Mouse (Mus musculus) megakaryocyte, embryonic 14.5 days (primary cell): ENCODE results near the gene Slc35b3. TPM values are rescaled to one million over a fixed set of nuclear protein-coding genes. Genes with fewer than 3 reads are reported as not detected.

Experiments
- H3K27me3 ChIP-seq: replicated peaks from 2 replicates; pipeline ENCODE3; 2012; ENCODE audit warnings: inconsistent platforms
- H3K36me3 ChIP-seq: replicated peaks from 2 replicates; pipeline ENCODE3; 2012; ENCODE audit warnings: low read length, inconsistent platforms, mixed read lengths
- H3K4me1 ChIP-seq: 2 replicates; pipeline ENCODE4 v1.6.1; 2012; ENCODE audit warnings: inconsistent platforms
- H3K4me3 ChIP-seq: replicated peaks from 2 replicates; pipeline ENCODE3; 2012; ENCODE audit warnings: moderate library complexity, mild to moderate bottlenecking, inconsistent platforms
- H3K9me3 ChIP-seq: 2 replicates; pipeline ENCODE4 v1.6.1; 2012; ENCODE audit warnings: inconsistent platforms
- FLI1 ChIP-seq: IDR thresholded peaks from 2 replicates; pipeline ENCODE4 v1.6.1; 2012; ENCODE audit warnings: low read length, inconsistent platforms, mixed read lengths
- GATA1 ChIP-seq: IDR thresholded peaks from 3 replicates; pipeline ENCODE4 v1.6.1; 2012; ENCODE audit warnings: mixed read lengths, low read length, inconsistent platforms, borderline replicate concordance
- polyA plus RNA-seq: library from polyadenylated mRNA; stranded (reverse); fragments of >175 nt; gene quantifications from 2 replicates; pipeline ENCODE4 v1.2.3, GENCODE M21; 2012; ENCODE audit warnings: low replicate concordance; ENCODE audit not compliant: insufficient read depth

Gene Slc35b3
- polyA plus RNA-seq, 1 experiment: 13.6 TPM

- Histone ChIP-seq H3K4me1 (peaks cover 29% of the 10 kb centered on the region), H3K27me3 (peaks cover 2% of the 10 kb centered on the region), H3K36me3 (no peaks in the 10 kb centered on the region), H3K4me3 (no peak overlapping the region), H3K9me3 (0 out of 2 replicates have a peak, but pooled peaks cover 4% of the 10 kb centered on the region)
- TF ChIP-seq GATA1 (no peak), FLI1 (no peak)
Measured at GRCm38 (mm10) chr13:38976978-38977377, 16.3 kb upstream of the Slc35b3 start.

DNA sequence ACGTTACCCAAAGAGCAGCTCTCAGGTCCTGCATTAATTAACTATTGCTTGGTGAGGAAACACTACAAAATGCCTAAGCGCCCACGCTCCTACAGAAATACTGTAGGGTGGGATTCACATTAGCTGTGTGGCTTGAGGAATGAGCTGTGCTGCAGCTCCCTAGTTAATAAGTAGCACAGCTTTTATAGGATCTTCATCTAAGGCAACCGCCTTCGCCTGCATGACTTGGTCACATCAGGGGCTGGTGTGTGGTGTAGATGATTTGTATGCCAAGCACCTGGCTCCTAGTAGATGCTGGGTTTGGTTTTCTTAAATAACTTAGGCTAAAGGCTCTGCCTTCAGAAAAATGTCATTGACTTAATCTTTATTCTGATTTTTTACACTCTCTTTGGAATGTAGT lies 15.2 kb upstream of the Slc35b3 start:
- H3K27me3 ChIP-seq: peaks cover 2% of the 10 kb centered on the region
- H3K4me3 ChIP-seq: no peak overlapping the region
- H3K36me3 ChIP-seq: no peaks in the 10 kb centered on the region
- no peak for TF ChIP-seq FLI1
- H3K4me1 ChIP-seq: peaks cover 29% of the 10 kb centered on the region
- 0 out of 2 replicates have a peak, but pooled peaks cover 4% of the 10 kb centered on the region for H3K9me3 ChIP-seq

DNA sequence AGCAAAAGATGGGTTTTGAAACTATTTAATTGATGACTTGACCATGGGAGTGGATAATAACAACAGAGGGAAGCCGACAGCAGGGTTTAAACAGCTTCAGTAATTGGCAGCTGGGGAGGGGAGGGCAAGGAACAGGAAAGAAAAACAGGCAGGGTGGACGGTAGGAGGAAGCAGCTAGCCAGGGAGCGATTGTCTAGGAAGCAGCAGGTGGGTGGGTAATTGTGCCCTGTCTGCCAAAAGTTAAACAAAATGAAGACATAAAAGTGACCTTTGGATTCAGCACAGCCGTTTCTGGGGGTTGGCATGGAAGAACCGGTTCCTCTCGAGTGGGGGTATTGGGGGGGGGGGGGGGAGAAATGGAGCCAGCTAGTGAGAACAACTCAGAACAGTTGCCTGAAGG lies 11.9 kb upstream of the Slc35b3 start:
- 0 out of 2 replicates have a peak, but pooled peaks cover 4% of the 10 kb centered on the region for H3K9me3 ChIP-seq
- H3K4me3 ChIP-seq: no peak overlapping the region
- peaks cover 13% of the 10 kb centered on the region; the same call in 1 of the 2 replicates for H3K4me1 ChIP-seq
- no peaks in the 10 kb centered on the region for H3K36me3 ChIP-seq
- TF ChIP-seq GATA1 (no peak), FLI1 (no peak)
- peaks cover 2% of the 10 kb centered on the region for H3K27me3 ChIP-seq

GRCm38 (mm10) chr13:38971047-38971446 lies 10.4 kb upstream of the Slc35b3 start:
- TF ChIP-seq FLI1: no peak
- TF ChIP-seq GATA1: no peak
- H3K4me1 ChIP-seq: peaks cover 19% of the 10 kb centered on the region; the same call in 1 of the 2 replicates
- no peak overlapping the region for H3K4me3 ChIP-seq
- H3K9me3 ChIP-seq: no peaks in the 10 kb centered on the region
- no peaks in the 10 kb centered on the region for H3K36me3 ChIP-seq
- H3K27me3 ChIP-seq: peaks cover 2% of the 10 kb centered on the region

DNA sequence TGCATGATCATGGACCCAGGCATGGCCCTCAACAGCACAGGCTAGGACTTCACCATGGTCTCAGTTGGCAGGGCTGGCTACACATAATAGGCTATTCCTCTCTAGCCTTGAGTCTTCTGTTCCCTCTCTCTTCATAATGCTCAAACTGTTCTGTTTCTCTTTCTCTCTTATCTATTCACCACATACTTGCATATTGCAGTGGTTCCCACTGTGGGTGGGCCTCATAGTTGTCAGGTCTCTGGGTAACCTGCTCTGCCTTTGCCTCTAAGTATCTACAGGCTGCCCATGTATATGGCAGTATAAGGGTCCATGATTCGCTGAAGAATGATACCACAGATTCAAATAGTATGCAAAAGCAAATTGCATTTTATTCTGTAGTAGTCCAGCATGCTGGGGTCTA lies 6.8 kb upstream of the Slc35b3 start:
- TF ChIP-seq GATA1 (no peak), FLI1 (no peak)
- H3K9me3 ChIP-seq: no peaks in the 10 kb centered on the region
- peaks cover 4% of the 10 kb centered on the region for H3K27me3 ChIP-seq
- H3K36me3 ChIP-seq: no peaks in the 10 kb centered on the region
- H3K4me1 ChIP-seq: peaks cover 7% of the 10 kb centered on the region; the same call in 1 of the 2 replicates
- no peak overlapping the region for H3K4me3 ChIP-seq

DNA sequence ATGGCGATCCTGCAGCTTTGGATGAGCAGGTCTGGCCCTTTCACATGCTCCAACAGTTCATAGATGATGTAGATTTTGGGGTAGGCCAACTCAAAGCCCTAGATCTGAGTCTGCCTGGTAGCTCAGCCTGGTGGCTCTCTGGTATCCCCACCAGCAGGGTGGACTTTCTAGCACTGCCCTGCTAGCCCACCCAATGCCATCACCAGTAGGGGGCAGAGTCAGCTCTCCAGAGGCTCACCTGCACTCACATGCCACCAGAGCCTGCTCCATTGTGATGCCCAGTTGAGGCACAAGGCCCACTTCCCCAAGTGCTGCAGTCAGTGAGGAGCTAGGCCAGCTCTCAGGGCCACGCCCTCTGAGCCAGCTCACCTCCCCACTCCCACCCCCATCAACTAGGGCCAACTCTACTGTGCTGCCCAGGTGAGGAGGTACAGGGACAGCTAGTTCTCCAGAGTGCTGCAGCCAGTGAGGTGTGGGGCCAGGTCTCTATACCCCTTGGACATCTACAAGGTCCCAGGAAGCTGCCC lies 6.3 kb upstream of the Slc35b3 start:
- Histone ChIP-seq H3K9me3 (no peaks in the 10 kb centered on the region), H3K4me1 (peaks cover 11% of the 10 kb centered on the region), H3K27me3 (peaks cover 4% of the 10 kb centered on the region), H3K36me3 (no peaks in the 10 kb centered on the region), H3K4me3 (peak overlapping the region; percentile 25)
- TF ChIP-seq GATA1 (no peak), FLI1 (no peak)

- Histone ChIP-seq H3K4me3 (no peak overlapping the region), H3K9me3 (no peaks in the 10 kb centered on the region), H3K27me3 (peaks cover 4% of the 10 kb centered on the region), H3K36me3 (no peaks in the 10 kb centered on the region), H3K4me1 (peaks cover 42% of the 10 kb centered on the region)
- no peak for TF ChIP-seq FLI1
- no peak for TF ChIP-seq GATA1
Measured at GRCm38 (mm10) chr13:38962771-38963170, 2.1 kb upstream of the Slc35b3 start.

DNA sequence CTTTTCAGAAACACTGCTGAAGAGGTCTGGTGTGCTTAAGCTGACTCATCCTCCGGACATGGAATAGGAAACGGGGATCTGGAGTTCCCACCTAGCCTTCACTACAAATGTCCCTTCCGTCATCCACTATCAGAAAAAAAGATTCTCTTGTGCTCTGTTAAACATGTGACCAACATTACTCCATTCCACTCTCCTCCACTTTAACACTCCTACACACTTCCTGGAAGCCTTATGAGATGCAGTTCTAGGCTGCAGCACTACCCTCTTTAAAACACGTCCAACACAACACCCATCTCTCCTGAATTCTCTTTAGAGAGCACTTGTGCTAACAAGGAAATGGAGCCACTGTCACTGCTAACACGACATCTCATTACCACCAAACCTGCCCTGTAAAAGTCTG lies 2.6 kb downstream of the Slc35b3 start:
- Histone ChIP-seq H3K4me3 (peak overlapping the region; percentile 86), H3K4me1 (peaks cover 68% of the 10 kb centered on the region), H3K36me3 (peaks cover 40% of the 10 kb centered on the region), H3K27me3 (no peaks in the 10 kb centered on the region), H3K9me3 (no peaks in the 10 kb centered on the region)
- TF ChIP-seq FLI1 (no peak), GATA1 (no peak)

GRCm38 (mm10) chr13:38946296-38947012 lies 14.2 kb downstream of the Slc35b3 start:
- Histone ChIP-seq H3K36me3 (peaks cover 95% of the 10 kb centered on the region), H3K4me3 (peak overlapping the region; percentile 44), H3K9me3 (no peaks in the 10 kb centered on the region)

GRCm38 (mm10) chr13:38945767-38946166 lies 14.9 kb downstream of the Slc35b3 start:
- no peak for TF ChIP-seq FLI1
- TF ChIP-seq GATA1: no peak
- Histone ChIP-seq H3K36me3 (peaks cover 96% of the 10 kb centered on the region), H3K9me3 (no peaks in the 10 kb centered on the region), H3K27me3 (no peaks in the 10 kb centered on the region), H3K4me3 (peak overlapping the region; percentile 44), H3K4me1 (peaks cover 42% of the 10 kb centered on the region)

More at GRCm38 (mm10) chr13:38946296-38947012, 14.2 kb downstream of the Slc35b3 start:
- TF ChIP-seq GATA1 (no peak), FLI1 (no peak)
- H3K27me3 ChIP-seq: no peaks in the 10 kb centered on the region
- peaks cover 42% of the 10 kb centered on the region for H3K4me1 ChIP-seq
